Mouse (Mus musculus) adrenal gland, adult 2 months (tissue): ENCODE data around the gene Mcf2l. TPM values are rescaled to one million over a fixed set of nuclear protein-coding genes. Genes with fewer than 3 reads are reported as not detected.

Experiments
- DNase-seq: peaks from one replicate; pipeline ENCODE4 v3.0.0; 2021
- polyA plus RNA-seq: library from polyadenylated mRNA; depleted of rRNA; stranded (reverse); fragments of >200 nt; gene quantifications from 2 replicates; pipeline ENCODE4 v1.2.3, GENCODE M21; 2012
- total RNA-seq, 2 experiments: library from RNA; stranded (reverse); gene quantifications; 2 replicates each; pipeline ENCODE4 v1.2.3; 2021

Gene Mcf2l
- total and polyA plus RNA-seq, 3 experiments: 9.6 to 25.4 (median 24.0) TPM

DNA sequence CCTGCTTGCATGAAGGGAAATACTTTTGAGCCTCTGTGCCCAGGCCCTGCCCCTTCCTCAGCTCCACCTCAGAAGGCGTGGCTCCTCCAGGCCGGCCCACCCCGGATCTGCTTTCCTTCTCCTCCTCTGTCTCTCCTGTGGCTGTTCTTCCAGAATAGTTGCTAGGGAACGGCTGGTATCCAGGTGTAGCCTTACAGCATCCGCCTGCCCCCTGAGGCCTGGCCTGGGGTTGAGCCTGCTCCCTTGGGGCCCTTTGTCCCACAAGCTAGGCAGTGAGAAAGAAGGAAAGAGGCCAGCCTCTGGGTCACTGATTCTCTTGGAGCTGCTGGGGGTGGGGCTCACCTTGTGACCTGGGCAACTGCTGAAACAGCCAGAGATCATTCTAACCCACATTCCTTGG, 38.4 kb downstream of the Mcf2l start:
- no peak for DNase-seq

DNA sequence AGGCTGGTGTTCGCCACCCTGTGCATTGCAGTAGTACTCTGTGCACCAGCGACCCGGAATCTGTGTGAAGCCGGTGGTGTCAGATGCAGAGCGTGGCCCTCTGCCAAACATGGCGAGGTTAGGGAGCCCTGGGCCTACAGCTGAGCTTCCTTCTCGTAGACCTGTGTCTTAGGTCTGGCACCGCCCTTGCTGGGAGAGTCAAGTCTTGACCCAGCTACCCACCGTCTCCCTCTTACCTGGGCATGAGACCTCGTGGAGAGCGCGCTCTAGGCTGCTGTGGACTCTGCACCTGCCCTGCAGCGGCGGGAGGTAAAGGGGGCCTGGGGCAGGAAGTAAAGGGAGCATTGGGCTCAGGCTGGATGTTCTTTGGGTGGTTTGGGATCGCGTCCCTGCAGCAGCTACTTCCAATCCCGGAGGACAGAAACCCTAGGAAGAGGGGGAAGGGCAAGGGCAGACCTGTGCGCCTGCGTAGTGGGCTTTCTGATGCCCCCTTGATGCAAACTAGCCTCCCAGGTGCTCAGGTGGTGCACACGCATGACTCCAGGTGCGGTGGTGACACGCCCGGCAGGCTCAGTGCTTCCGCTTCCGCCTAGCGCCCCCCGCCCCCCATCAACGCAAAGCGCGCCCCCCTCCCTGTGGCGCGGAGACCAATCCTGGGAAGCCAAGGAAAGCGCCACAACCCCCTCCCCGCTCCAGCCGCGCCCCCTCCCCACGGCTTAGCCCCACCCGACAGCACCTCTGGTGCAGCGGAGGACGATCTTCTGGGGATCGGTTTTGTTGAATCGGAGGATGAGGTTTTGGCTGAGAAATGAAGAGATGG, 41.8 kb downstream of the Mcf2l start:
- no peak for DNase-seq

DNA sequence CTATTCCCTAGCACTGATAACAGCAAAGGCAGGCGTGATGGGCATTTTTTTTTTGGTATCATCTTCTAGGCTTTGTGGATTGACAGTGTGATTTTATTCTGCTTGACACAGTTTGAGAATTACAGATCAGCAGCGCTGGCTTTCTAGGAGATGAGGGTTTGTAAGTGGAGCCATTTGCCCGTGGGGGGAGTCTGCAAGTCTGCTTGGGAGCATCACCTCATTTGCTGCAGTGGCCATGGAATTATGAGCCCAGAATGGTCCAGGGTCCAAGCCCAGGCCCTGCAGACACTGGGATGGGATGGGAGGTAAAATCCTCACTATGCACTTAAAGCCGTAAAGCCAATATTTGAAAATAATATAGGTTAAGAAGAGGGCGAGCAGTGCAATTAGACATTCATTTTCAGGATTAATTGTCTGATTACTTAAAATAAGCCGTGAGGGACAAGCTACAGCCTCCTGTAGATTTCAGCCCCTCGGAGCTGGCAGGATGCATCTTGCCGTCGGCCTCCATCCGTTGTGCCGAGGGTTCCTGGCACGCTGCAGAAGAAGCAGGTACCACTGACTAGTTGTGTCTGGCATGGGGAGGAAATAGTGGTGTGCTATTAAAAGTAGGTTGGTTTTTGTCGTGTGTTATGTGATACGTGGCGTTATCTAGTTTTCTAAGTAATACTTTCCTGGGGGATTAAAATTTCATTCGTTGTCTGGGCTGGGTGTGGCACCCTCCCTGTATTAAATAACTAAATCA, 42.7 kb downstream of the Mcf2l start:
- DNase-seq: no peak

DNA sequence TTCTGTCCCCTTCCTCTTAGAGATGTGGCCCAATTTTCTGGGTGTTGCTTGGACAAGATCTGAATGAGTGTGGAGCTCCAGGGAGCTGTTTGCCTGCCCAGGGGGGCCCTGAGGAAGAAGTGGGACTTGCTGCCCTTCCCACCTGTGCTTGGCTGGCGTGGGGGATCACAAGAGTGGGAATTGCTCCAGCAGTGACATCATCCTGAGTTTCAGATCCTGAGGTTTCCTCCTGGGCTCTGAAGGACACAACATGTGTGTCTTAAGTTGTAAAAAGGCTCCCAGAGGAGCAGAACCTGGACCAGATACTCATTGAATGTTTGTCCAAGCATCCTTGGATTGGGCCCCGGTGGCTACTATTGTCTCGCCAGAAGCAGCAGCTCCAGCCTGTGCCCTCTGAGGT, 43.4 kb downstream of the Mcf2l start:
- DNase-seq: no peak

DNA sequence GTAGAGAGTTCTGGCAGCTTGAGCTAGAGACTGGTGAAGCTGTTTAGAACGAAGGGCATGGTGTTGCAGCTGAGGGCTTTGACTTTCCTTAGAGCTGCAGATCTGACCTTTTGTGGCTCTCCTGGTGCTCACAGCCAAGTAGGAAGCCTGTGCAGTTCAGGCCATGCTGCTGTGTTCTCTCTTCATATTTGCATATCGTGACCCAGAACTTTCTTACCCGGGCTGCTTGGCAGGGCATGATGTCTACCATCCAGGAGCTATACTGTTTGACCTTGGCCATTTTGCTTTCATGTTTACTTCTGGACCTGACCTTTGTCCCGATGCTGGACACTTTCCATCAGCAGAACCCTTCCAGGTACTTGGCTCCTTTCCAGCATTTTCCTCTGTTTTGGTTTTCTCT, 44.2 kb downstream of the Mcf2l start:
- DNase-seq: no peak

DNA sequence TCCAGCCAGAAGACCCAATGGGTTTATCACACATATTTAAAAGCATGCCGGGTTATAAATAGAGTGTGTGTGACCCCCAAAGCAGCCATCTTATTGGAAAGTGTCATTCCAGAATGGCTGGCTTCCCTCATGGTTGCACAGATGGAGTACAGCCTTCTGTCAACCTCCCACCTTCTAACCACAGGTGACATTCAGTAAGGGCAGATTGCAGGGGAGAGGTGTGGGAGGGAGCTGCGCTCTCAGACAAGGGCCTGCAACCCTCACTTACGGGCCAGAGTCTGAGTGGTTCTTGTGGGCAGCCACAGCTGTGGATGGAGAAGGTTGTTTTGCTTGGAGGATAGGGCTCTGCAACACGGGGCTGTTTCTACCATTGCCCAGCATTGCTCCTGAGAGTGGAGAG, 47.0 kb downstream of the Mcf2l start:
- DNase-seq: no peak

DNA sequence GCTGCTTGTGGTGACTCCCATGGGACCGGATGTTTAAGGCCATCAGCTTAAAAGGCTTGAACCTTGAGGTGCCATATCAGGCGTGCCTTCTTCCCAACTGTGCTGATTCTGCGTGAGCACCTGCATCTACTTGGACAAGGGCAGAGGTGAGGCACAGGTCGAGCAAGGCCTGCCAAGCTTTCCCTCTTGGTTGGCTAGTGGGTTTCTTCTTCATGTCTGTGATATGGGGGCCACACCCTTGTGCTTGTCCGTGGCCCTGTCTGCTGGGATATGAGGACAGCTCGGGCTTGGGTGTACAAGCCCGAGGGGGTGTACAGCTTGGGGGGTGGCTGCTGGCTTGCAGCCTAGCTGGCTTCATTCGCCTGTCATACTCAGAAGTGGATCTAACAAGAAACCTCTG, 51.4 kb downstream of the Mcf2l start:
- no peak for DNase-seq

DNA sequence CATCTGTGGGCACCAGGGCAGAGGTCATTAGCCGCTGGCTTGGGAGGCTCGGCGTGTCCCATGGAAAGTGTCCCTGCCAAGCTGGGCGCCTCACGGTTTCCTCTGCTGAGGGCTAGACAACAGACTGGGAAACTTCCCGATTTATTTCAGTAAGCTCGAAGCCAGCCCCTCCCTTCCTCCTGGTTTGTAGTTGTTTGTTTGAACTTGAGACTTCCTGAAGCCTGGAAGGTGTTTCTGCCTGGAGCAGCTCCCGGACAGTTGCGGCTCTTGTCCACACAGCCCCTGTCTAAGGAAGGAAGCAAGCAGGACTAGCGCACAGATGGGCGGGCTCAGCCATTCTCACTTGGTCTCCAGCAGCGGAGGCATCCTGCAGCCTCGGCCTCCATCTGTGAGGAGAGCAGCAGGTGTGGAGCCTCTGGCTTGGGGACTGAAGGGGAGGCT, 52.4 kb downstream of the Mcf2l start:
- peak; percentile 56 for DNase-seq

DNA sequence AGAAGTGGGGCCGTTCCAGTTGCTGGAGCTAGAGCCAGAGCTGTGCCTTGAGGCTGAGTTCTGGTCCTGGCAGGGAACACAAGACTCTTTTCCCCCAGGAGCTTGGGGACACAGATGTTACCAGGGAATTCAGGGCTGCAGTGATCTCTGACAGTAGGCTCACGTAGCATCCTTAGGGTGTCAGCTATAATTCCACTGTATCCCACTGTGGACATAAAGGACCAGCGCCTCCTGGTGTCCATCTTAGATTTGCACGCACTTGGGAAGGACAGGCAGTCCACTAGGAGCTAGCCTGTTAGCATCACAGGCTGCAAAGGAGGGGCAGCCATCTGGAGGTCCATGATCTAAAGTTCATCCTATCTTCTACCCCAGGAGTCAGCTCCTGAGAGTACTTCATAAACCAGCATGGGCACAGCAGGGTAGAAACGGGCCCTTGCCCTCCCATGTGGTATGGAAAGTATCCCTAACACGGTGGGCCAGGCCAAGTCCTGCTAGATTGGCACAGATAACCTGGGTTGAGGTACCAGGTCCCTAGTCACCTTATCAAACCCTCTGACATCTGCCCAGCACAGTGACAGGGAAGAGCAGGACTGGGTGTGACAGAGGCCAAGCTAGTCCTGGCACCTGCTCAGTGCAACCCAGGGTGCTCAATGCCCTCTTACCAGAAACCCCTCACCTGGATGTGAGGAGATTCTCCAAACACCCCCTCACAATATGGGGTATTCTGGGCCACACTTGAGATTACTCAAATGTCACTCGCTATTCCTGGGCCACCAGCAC, 53.8 kb downstream of the Mcf2l start:
- DNase-seq: peak; percentile 65

DNA sequence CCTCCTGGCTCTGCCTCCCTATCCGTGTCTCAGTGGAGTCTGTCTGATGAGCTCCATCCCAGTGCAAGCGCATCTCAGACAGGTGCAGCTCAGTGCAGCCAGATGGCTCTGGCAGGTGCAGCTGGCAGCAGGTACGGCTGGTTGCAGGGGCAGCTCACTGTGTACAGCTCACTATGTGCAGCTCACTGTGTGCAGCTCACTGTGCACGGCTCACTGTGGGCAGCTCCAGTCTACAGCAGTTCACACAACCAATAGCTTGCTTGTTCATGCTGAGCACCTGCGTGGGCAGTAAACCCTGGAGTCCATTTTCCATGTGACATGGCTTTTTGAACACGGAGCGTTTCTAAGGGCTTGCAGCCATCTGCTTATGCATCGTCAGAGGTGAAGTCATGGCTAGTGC, 54.4 kb downstream of the Mcf2l start:
- no peak for DNase-seq

DNA sequence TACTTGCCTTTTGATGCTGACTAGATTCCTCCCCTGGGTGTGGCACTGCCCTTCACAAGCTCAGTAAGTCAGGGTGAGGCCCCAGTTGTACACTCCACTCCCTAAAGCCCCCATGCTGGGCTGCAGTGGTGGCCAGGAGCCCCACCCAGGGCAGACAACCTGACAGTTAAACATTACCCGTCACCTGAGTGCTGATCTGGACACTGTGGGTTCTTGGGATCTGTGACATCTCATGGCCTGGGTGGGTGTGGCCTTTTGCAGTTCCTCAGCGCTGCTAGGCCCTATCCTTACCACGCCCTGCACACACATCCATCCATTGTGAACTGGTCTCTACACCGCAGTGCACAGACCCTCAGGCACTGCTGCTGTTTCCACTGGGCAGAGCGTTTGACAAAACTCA, 55.3 kb downstream of the Mcf2l start:
- no peak for DNase-seq

DNA sequence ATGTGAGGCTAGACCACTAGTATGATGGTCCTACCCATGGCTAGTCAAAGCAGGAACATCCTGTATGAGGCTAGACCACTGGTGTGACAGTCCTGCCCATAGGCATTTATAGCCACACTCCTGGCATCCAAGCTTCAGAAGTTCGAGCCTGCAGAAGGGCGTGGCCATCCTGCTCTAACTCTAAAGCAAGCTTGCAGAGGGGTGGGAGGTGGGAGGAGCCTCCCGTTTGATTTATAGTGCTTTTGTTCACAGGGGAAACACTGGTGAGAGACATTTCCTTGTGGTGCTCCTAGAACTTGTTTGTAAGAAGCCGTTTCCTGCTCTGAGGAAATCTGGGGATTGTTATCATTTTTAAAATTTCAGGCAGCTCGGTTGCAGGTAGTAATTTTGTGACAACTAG, 56.7 kb downstream of the Mcf2l start:
- peak; percentile 50 for DNase-seq

DNA sequence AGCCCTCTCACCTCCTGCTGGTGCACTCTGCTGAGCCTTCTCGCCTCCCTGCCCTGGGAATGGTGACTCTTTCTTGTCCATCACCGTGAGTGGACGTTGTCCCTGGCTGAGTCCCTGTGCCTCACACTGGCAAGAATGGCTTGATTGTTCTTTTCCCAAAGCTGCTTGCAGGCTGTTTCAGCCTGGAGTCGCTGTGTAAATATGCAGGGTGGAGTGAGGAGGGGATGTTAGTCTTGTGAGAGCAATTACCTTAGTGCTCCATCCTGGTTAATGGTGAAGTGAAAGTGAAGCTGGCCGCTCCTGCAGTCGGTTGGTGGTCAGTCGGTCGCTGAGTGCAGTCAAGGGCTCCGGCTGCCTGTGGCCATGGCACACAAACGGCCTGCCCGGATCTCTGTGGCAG, 57.8 kb downstream of the Mcf2l start:
- DNase-seq: no peak

DNA sequence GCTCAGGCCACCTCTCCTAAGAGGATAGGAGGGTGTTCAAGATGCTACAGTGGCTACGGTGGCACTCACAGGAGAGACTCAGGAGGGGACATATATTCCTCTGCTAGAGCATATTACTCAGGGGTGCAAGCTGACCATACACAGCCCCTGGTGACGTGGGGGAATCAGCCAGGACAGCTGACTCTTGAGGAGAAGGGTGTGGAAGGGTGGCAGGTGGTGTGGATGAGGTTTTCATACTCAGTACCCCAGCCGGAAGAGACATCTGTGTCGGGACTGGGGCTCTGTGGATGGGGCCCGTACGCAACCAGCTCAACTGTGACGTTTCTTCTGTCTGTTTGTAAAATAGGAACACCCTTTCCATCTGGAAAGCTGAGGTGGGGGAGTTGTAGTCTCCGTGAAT, 58.9 kb downstream of the Mcf2l start:
- DNase-seq: no peak

DNA sequence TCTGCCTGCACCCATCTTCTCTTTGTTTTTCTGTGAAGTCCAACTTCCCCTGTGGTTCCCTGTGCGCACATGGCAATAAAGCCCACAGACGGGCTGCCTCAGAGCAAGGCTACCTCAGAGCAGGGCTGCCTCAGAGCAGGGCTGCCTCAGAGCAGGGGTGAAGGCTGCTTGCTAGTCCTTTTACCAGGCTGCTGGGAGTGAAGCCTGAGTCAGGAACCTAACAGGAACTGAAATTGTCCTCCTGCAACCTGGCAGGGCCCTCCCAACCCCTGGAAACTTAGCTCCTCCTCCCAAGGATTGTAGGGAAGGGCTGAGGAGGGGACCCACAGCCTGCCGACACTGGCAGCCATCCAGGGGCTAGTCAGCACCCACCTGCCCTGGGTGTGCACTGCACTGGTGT, 60.2 kb downstream of the Mcf2l start:
- DNase-seq: no peak

DNA sequence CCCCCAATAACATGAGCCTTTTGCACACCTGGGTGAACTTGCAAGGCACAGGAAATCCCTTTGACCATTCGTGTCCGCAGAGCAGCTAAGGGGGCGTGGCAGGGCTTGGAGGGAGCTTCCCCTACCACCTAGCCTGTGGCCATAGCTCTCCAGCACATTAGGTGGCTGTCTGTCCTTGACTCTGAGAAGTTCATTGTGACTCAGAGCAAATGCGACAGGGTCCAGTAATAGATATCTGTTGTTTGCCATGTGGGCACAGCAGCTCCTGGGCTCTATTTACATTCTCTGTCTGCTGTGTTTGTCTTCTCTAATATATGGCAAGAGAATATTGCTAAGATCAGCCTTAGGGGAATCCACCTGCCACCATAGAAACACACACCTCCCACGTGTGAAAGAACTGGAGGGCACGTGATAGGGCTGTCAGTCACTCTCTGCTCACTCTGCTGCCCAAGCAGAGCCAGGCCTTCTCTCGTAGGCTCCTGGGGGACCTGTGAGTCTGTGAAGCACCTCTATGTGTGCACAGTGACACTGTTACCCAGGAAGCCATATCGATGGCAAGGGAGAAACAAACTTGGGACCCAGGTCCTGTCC, 60.9 kb downstream of the Mcf2l start:
- no peak for DNase-seq

DNA sequence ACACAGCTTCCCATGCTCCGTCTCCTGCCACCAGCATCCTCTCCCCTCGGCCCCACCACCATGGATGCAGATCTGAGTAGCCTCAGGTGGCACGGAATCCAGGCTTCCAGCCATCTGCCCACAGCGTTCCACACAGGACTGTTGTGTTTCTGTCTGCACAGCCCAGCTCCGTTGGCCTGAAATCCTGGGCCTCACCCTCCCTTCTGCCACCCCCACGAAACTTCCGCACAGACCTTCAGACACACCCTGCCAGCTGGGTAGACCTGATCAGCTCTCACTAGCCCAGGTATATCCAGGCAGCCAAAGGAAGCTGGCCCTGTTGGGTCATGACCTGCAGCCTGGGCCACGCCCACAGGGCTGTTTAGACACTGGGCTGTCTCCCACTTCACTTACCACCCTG, 66.9 kb downstream of the Mcf2l start:
- DNase-seq: no peak

DNA sequence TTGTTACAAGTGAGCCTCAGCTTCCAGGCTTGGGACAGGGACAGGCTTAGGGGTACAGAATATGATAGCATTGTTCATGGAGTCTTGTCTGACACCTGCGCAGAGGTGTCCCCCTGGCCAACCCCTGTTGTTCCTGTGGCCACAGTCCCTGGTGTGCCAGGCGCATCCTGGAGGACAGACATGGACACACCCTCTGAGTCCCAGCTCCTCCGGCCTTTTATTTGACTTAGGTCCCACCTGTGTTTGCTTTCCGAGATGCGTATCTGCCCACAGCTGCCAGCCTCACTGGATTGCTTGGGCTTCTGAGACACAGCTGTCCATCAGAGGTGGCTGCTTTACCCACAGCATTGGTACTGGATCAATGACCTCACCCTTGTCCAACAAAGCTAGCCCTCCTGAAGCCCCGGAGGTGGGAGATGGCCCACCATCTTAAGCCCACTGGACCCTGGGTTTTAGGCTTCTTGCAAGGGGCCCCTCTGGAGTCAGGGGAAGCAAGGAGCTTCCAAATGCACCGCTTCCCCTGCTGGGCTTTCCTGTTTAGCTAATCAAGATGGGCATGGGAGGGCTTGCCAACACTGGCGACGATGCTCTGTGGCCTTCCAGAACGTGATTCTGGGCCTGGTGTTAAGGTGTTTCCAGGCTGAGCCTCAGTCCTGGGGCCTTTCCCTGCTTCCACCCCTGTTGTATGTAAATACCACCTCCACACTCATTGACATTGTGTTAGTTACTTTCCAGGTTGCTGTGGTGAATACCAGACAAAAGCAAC, 67.7 kb downstream of the Mcf2l start:
- no peak for DNase-seq

DNA sequence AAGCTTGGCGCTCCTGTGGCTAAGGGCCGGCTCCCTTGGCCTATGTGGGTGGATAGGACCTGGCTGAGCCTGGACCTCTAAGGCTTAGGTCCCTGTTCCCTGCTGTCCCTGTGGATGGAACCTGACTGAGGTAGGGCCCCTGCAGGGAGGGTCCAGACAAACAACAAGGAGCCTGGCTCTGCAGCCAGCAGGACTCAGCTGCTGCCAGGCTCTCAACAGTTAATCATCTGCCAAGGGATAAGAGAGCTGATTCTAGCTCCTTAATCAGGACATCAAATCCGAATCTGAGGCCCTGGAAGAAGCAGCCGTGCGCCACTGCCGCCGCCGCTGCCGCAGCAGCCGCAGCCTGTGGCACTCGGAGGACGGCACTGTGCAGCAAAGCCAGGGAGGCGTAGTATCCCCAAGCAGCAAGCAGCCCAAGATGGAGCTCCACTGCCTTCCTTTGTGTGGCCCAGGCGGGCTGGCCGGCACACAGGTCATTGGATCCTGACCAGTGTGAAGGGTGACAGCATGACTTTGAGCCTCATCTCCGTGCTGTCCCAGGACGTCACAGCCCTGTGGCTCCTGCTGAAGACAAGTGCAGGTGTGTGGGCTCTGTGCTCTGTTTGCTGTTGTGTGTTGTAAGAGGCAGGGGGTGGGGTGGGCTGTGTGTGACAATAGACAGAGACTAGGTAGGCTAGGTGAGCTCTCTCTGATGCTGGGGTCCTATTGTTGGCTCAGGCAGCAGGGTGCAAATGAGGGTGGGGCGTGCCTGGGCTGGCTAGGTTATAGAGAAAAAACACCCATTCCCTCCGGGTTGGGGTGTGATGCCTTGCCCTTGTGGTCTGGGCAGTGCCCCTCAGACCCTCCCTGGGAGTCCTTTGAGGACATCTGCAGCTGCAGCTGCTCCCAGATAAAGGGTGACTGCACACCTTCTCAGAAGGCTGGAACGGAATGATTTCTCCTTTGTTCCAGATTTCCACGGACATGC, 74.3 kb downstream of the Mcf2l start:
- DNase-seq: peak; percentile 23

DNA sequence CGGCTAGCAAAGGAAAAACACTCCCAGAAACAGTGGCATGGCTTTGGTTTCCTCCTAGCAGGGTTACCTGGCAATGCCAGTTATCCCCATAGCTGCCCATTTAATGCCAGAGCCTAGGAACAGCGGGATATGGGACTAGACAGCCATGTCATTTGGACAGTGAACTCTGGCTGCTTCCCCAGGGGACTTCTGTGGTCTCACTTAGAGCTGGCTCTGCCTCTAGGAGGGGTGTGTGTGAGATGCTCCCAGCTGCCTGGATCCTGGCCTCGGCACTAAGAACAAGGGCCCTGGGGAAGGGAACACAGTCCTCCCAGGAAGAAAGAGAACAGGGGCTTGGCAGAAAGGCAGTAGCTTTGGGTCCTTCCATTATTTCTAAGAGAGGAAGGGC, 75.0 kb downstream of the Mcf2l start:
- no peak for DNase-seq
